Mouse (Mus musculus): ENCODE data around the gene Pafah1b1. TPM values are rescaled to one million over a fixed set of nuclear protein-coding genes. Genes with fewer than 3 reads are reported as not detected.

The Pafah1b1 gene
- polyA plus RNA-seq, 1 experiment from 2014 or later: 74.9 TPM

- Histone ChIP-seq H3K9me3 (no peaks in the 10 kb centered on the region), H3K27me3 (no peaks in the 10 kb centered on the region), H3K9ac (no peak overlapping the region), H3K36me3 (replicated peaks) (no peaks in the 10 kb centered on the region), H3K4me2 (no peak overlapping the region), H3K4me3 (replicated peaks) (no peak overlapping the region), H3K27ac (no peak overlapping the region), H3K4me1 (peaks cover 15% of the 10 kb centered on the region)
- WGBS: 89% methylated on average over 3 of the region's 3 CpGs
- no peak for ATAC-seq (ENCODE audit: low FRiP score)
Observed at GRCm38 (mm10) chr11:74715971-74716525, 8.4 kb downstream of the Pafah1b1 start.

- Histone ChIP-seq H3K4me1 (peaks cover 3% of the 10 kb centered on the region; the same call in 1 of the 2 replicates), H3K9ac (no peak overlapping the region), H3K36me3 (replicated peaks) (no peaks in the 10 kb centered on the region), H3K9me3 (no peaks in the 10 kb centered on the region), H3K27ac (no peak overlapping the region), H3K27me3 (no peaks in the 10 kb centered on the region), H3K4me3 (replicated peaks) (no peak overlapping the region), H3K4me2 (no peak overlapping the region)
- WGBS: 88% methylated on average over 1 of the region's 1 CpGs
- no peak for ATAC-seq (ENCODE audit: low FRiP score)
Observed at GRCm38 (mm10) chr11:74710671-74711070, 13.8 kb downstream of the Pafah1b1 start.

DNA sequence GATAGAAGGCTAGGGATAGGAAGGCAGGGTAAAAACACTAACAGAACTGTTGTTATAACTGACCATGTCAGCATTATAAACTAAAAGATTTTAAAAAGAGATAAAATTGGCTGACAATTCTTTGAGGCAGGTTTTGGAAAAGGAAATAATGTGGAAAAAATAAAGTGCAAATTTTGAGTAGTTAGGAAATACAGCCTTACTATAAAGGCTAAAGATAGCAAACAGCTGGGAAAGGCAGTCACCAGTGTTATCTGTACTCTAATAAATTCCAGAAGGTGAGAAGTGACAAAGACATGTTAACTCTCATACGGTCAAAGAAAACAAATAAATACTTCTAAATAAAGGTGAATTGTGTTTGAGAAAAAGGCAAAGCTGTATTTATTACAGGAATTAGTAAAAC is 15.7 kb downstream of the Pafah1b1 start:
- H3K36me3 ChIP-seq (replicated peaks): no peaks in the 10 kb centered on the region
- no peaks in the 10 kb centered on the region for H3K9me3 ChIP-seq
- no peak overlapping the region for H3K9ac ChIP-seq
- no peaks in the 10 kb centered on the region for H3K27me3 ChIP-seq
- no peak overlapping the region for H3K27ac ChIP-seq
- no peak for ATAC-seq (ENCODE audit: low FRiP score)
- no peak overlapping the region for H3K4me3 ChIP-seq (replicated peaks)
- WGBS: 80% methylated on average over 1 of the region's 1 CpGs
- peaks cover 3% of the 10 kb centered on the region; the same call in 1 of the 2 replicates for H3K4me1 ChIP-seq
- H3K4me2 ChIP-seq: no peak overlapping the region

DNA sequence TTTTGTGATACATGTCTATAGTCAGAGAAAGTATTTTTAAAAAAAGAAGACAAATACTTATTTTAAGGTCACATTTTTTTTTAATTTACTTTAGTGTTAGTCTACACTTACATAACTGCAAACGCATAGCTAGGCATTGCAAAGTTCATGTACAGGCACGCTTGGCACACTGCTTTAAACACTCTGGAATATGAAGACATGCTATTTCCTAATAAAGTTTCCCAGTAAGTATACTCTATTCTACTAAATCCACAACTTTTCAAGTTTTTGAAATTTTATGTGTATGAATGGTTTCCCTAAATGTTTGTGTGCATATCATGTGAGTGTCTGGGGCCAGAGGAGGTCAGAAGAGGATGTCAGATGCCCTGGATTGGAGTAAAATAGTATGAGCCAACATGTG is 20.4 kb downstream of the Pafah1b1 start:
- no peaks in the 10 kb centered on the region for H3K27me3 ChIP-seq
- H3K36me3 ChIP-seq (replicated peaks): peaks cover 1% of the 10 kb centered on the region
- no peak overlapping the region for H3K4me3 ChIP-seq (replicated peaks)
- no peaks in the 10 kb centered on the region for H3K9me3 ChIP-seq
- no peak overlapping the region for H3K9ac ChIP-seq
- no peak overlapping the region for H3K27ac ChIP-seq
- WGBS: 94% methylated on average over 2 of the region's 2 CpGs
- H3K4me2 ChIP-seq: no peak overlapping the region
- peaks cover 3% of the 10 kb centered on the region; the same call in 1 of the 2 replicates for H3K4me1 ChIP-seq
- ATAC-seq (ENCODE audit: low FRiP score): no peak

- WGBS: 94% methylated on average over 2 of the region's 2 CpGs
- H3K27me3 ChIP-seq: no peaks in the 10 kb centered on the region
- ATAC-seq (ENCODE audit: low FRiP score): no peak
- no peaks in the 10 kb centered on the region for H3K9me3 ChIP-seq
- H3K27ac ChIP-seq: no peak overlapping the region
- H3K36me3 ChIP-seq (replicated peaks): peaks cover 32% of the 10 kb centered on the region
- H3K4me2 ChIP-seq: no peak overlapping the region
- H3K4me3 ChIP-seq (replicated peaks): no peak overlapping the region
- H3K9ac ChIP-seq: no peak overlapping the region
- no peaks in the 10 kb centered on the region for H3K4me1 ChIP-seq
Observed at GRCm38 (mm10) chr11:74699505-74699904, 25.0 kb downstream of the Pafah1b1 start.

GRCm38 (mm10) chr11:74692151-74692550 is 32.3 kb downstream of the Pafah1b1 start:
- H3K36me3 ChIP-seq (replicated peaks): peaks cover 30% of the 10 kb centered on the region
- no peak overlapping the region for H3K9ac ChIP-seq
- no peak overlapping the region for H3K4me2 ChIP-seq
- H3K4me3 ChIP-seq (replicated peaks): no peak overlapping the region
- H3K27me3 ChIP-seq: no peaks in the 10 kb centered on the region
- no peaks in the 10 kb centered on the region for H3K4me1 ChIP-seq
- no peak overlapping the region for H3K27ac ChIP-seq
- no peaks in the 10 kb centered on the region for H3K9me3 ChIP-seq
- no peak for ATAC-seq (ENCODE audit: low FRiP score)
- WGBS: 86% methylated on average over 1 of the region's 1 CpGs

- Histone ChIP-seq H3K4me2 (no peak overlapping the region), H3K4me3 (replicated peaks) (no peak overlapping the region), H3K36me3 (replicated peaks) (peaks cover 54% of the 10 kb centered on the region), H3K9ac (no peak overlapping the region), H3K9me3 (no peaks in the 10 kb centered on the region), H3K27ac (no peak overlapping the region), H3K4me1 (no peaks in the 10 kb centered on the region), H3K27me3 (no peaks in the 10 kb centered on the region)
- ATAC-seq (ENCODE audit: low FRiP score): no peak
- WGBS: 62% methylated on average over 4 of the region's 4 CpGs
Observed at GRCm38 (mm10) chr11:74675156-74675555, 49.3 kb downstream of the Pafah1b1 start.

GRCm38 (mm10) chr11:74674713-74675112 is 49.8 kb downstream of the Pafah1b1 start:
- Histone ChIP-seq H3K27me3 (no peaks in the 10 kb centered on the region), H3K4me2 (no peak overlapping the region), H3K4me3 (replicated peaks) (no peak overlapping the region), H3K36me3 (replicated peaks) (peaks cover 54% of the 10 kb centered on the region), H3K27ac (no peak overlapping the region), H3K9me3 (no peaks in the 10 kb centered on the region), H3K9ac (no peak overlapping the region), H3K4me1 (no peaks in the 10 kb centered on the region)
- no peak for ATAC-seq (ENCODE audit: low FRiP score)
- 95% methylated on average over 8 of the region's 8 CpGs for WGBS

GRCm38 (mm10) chr11:74673561-74673960 is 50.9 kb downstream of the Pafah1b1 start:
- H3K4me2 ChIP-seq: no peak overlapping the region
- peaks cover 52% of the 10 kb centered on the region for H3K36me3 ChIP-seq (replicated peaks)
- no peak overlapping the region for H3K27ac ChIP-seq
- no peak overlapping the region for H3K9ac ChIP-seq
- 97% methylated on average over 1 of the region's 1 CpGs for whole genome bisulfite sequencing
- H3K4me1 ChIP-seq: no peaks in the 10 kb centered on the region
- no peak for ATAC-seq (ENCODE audit: low FRiP score)
- H3K4me3 ChIP-seq (replicated peaks): no peak overlapping the region
- no peaks in the 10 kb centered on the region for H3K27me3 ChIP-seq
- H3K9me3 ChIP-seq: no peaks in the 10 kb centered on the region

DNA sequence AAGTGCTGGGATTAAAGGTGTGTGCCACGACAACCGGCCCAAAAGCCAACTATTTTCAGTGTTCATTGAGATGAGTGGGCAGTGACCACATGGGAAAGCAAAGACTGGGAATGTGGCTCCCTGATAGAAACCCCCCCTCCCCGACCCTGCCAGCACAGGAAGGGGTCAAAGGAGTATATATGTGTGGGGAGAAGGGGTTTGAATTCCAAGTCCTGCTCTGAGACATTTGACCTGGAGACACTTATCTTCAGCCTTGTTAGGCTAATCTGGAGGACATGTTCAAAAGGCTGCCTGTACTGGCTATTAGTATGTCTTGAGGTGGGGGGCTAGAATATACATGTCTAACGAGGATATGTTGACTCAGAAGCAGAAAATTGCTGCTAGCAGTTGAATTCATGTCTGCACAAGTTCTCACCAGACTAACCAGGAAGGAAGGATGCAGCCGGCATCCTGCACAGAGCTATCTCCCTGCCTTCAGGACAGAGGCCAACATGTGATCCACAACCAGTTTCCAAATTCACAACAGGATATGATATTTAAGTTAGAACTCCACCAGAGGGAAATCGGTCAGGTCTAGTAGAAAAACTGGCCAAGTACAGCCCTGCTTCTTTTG is 51.5 kb downstream of the Pafah1b1 start:
- H3K4me1 ChIP-seq: no peaks in the 10 kb centered on the region
- 84% methylated on average over 6 of the region's 6 CpGs for WGBS
- H3K36me3 ChIP-seq (replicated peaks): peaks cover 49% of the 10 kb centered on the region
- H3K9me3 ChIP-seq: no peaks in the 10 kb centered on the region
- no peaks in the 10 kb centered on the region for H3K27me3 ChIP-seq
- H3K4me3 ChIP-seq (replicated peaks): no peak overlapping the region
- no peak overlapping the region for H3K27ac ChIP-seq
- H3K4me2 ChIP-seq: no peak overlapping the region
- H3K9ac ChIP-seq: no peak overlapping the region
- ATAC-seq (ENCODE audit: low FRiP score): no peak

DNA sequence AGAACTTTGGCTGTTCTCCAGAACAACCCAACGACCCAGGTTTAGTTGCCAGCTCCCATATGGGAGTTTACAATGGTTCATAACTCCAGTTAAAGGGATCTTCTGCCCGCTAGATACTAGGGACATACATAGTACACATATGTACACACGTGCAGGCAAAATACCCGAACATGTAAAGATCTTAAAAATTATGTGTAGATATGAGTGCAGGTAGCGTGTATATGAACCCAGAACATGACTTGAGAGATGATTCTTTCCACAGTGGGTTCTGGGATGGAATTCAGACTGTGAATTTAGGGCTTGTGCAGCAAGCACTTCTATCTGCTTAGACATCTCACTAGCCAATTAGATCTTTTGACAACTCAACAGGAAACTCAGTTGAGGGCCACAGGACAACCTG is 52.6 kb downstream of the Pafah1b1 start:
- WGBS: 92% methylated on average over 5 of the region's 5 CpGs
- H3K27ac ChIP-seq: no peak overlapping the region
- no peaks in the 10 kb centered on the region for H3K27me3 ChIP-seq
- ATAC-seq (ENCODE audit: low FRiP score): no peak
- no peaks in the 10 kb centered on the region for H3K9me3 ChIP-seq
- no peaks in the 10 kb centered on the region for H3K4me1 ChIP-seq
- H3K36me3 ChIP-seq (replicated peaks): peaks cover 51% of the 10 kb centered on the region
- no peak overlapping the region for H3K4me3 ChIP-seq (replicated peaks)
- no peak overlapping the region for H3K4me2 ChIP-seq
- H3K9ac ChIP-seq: no peak overlapping the region

DNA sequence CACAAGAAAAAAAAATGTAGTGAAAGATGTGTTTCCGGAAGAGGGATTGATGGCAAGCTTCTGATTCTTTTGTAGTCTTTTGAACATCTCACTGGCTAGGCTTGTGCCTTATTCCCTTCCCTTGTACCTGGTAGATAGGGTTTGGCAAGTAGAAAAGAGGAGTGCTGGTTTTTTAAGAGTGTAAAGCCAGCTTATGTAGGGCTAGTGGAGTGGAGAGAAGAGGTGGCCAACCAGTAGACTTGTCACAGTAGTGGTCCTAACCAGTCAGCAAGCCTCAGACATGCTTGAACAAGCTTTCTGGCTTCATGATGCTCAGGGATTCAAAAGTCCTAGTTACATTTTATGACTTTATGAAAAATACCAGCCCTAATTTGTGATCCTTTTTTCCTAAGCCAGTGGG is 53.5 kb downstream of the Pafah1b1 start:
- Histone ChIP-seq H3K27me3 (no peaks in the 10 kb centered on the region), H3K9ac (no peak overlapping the region), H3K4me2 (no peak overlapping the region), H3K27ac (no peak overlapping the region), H3K4me1 (no peaks in the 10 kb centered on the region), H3K4me3 (replicated peaks) (no peak overlapping the region), H3K9me3 (no peaks in the 10 kb centered on the region), H3K36me3 (replicated peaks) (peaks cover 59% of the 10 kb centered on the region)
- 91% methylated on average over 1 of the region's 1 CpGs for WGBS
- no peak for ATAC-seq (ENCODE audit: low FRiP score)

GRCm38 (mm10) chr11:74670151-74670550 is 54.3 kb downstream of the Pafah1b1 start:
- no peak overlapping the region for H3K9ac ChIP-seq
- no peak overlapping the region for H3K4me2 ChIP-seq
- no peak overlapping the region for H3K27ac ChIP-seq
- H3K4me3 ChIP-seq (replicated peaks): no peak overlapping the region
- no peak for ATAC-seq (ENCODE audit: low FRiP score)
- H3K27me3 ChIP-seq: no peaks in the 10 kb centered on the region
- H3K36me3 ChIP-seq (replicated peaks): peaks cover 65% of the 10 kb centered on the region
- H3K4me1 ChIP-seq: no peaks in the 10 kb centered on the region
- no peaks in the 10 kb centered on the region for H3K9me3 ChIP-seq
